Mouse (Mus musculus) intestine, embryonic 14.5 days (tissue): Measurements from ENCODE around the gene Gcc1. TPM values are rescaled to one million over a fixed set of nuclear protein-coding genes. Genes with fewer than 3 reads are reported as not detected.
A peak's percentile ranks its signal among the peaks of the same experiment; 100 is the strongest.

Experiments used
- ATAC-seq: fragments of 200-750 bp; cut with Nextera tagmentation; replicated peaks from 2 replicates; pipeline ENCODE4 v1.8.0; 2017; ENCODE audit warnings: low read depth, moderate number of reproducible peaks, moderate TSS enrichment, moderate library complexity; ENCODE audit not compliant: low FRiP score, low TSS enrichment
- DNase-seq: peaks from one replicate; pipeline ENCODE4 v3.0.0-alpha.2; 2018; ENCODE audit warnings: low spot score
- H3K27ac ChIP-seq: fragments of 300-500 bp; sonication (generic); 2 replicates; pipeline ENCODE4 v1.5.1; 2014; ENCODE audit warnings: low read depth, mild to moderate bottlenecking, control low read depth
- H3K27me3 ChIP-seq: fragments of 300-500 bp; sonication (generic); replicated peaks from 2 replicates; pipeline ENCODE4 v1.6.1; 2014; ENCODE audit warnings: low read length, control low read depth; ENCODE audit not compliant: control insufficient read depth, insufficient read depth
- H3K36me3 ChIP-seq: fragments of 300-500 bp; sonication (generic); 2 replicates; pipeline ENCODE4 v1.6.1; 2014; ENCODE audit warnings: low read length, control low read depth; ENCODE audit not compliant: control insufficient read depth, insufficient read depth
- H3K4me1 ChIP-seq: fragments of 300-500 bp; sonication (generic); replicated peaks from 2 replicates; pipeline ENCODE4 v1.6.1; 2014; ENCODE audit warnings: low read length, control low read depth, mixed read lengths; ENCODE audit not compliant: control insufficient read depth, insufficient read depth
- H3K4me2 ChIP-seq: fragments of 300-500 bp; sonication (generic); 2 replicates; pipeline ENCODE4 v1.6.1; 2014; ENCODE audit warnings: low read length
- H3K4me3 ChIP-seq: fragments of 300-500 bp; sonication (generic); 2 replicates; pipeline ENCODE4 v1.5.1; 2014; ENCODE audit warnings: low read depth, low read length, control low read depth, mixed read lengths
- H3K9ac ChIP-seq: fragments of 300-500 bp; sonication (generic); 2 replicates; pipeline ENCODE4 v1.6.1; 2014; ENCODE audit warnings: mild to moderate bottlenecking, low read length
- H3K9me3 ChIP-seq: fragments of 300-500 bp; sonication (generic); 2 replicates; pipeline ENCODE4 v1.6.1; 2016; ENCODE audit warnings: low read length, control low read depth; ENCODE audit not compliant: control insufficient read depth
- WGBS: fragments of 180-500 bp; shearing (Covaris S2); extraction: QIAGEN DNeasy Blood & Tissue Kit; methylation state at CpG from one replicate; pipeline ENCODE4 v1.1.7; 2014; 5-methylcytosine and 5-hydroxymethylcytosine counted together
- polyA plus RNA-seq: library from polyadenylated mRNA; unstranded; fragments of >200 nt; fragmentation: Nextera tagmentation; extraction: Ambion mirVana; gene quantifications from 2 replicates; pipeline ENCODE4 v1.2.1, GENCODE M21; 2014

The Gcc1 gene
- polyA plus RNA-seq, 1 experiment from 2014 or later = 7.2 TPM

GRCm38 (mm10) chr6:28396853-28397457, 31.2 kb downstream of the Gcc1 start:
- peak overlapping the region; percentile 36 for H3K4me3 ChIP-seq
- no peak for ATAC-seq
- H3K4me2 ChIP-seq = peak overlapping the region; percentile 81
- DNase-seq = peak; percentile 75
- no peaks in the 10 kb centered on the region for H3K4me1 ChIP-seq
- H3K9ac ChIP-seq = no peak overlapping the region
- no peak overlapping the region for H3K27ac ChIP-seq
- peaks cover 35% of the 10 kb centered on the region for H3K27me3 ChIP-seq
- H3K36me3 ChIP-seq = no peaks in the 10 kb centered on the region
- peaks cover 7% of the 10 kb centered on the region; the same call in 1 of the 2 replicates for H3K9me3 ChIP-seq
- WGBS = 5% methylated on average over 19 of the region's 19 CpGs

- Histone ChIP-seq H3K36me3 (no peaks in the 10 kb centered on the region), H3K9ac (no peak overlapping the region), H3K4me3 (no peak overlapping the region; the same call in 1 of the 2 replicates), H3K27ac (no peak overlapping the region), H3K4me1 (no peaks in the 10 kb centered on the region), H3K4me2 (peak overlapping the region; percentile 81), H3K9me3 (peaks cover 7% of the 10 kb centered on the region; the same call in 1 of the 2 replicates), H3K27me3 (peaks cover 35% of the 10 kb centered on the region)
- ATAC-seq (no peak), DNase-seq (no peak)
- whole genome bisulfite sequencing = 35% methylated on average over 15 of the region's 15 CpGs
Measured at GRCm38 (mm10) chr6:28396051-28396852, 31.9 kb downstream of the Gcc1 start.

GRCm38 (mm10) chr6:28389038-28389437, 39.2 kb downstream of the Gcc1 start:
- WGBS = 83% methylated on average over 3 of the region's 3 CpGs
- Histone ChIP-seq H3K9me3 (no peaks in the 10 kb centered on the region), H3K27ac (no peak overlapping the region), H3K4me3 (no peak overlapping the region), H3K4me1 (no peaks in the 10 kb centered on the region), H3K36me3 (no peaks in the 10 kb centered on the region), H3K4me2 (no peak overlapping the region), H3K9ac (no peak overlapping the region), H3K27me3 (no peaks in the 10 kb centered on the region)
- no peak for DNase-seq
- ATAC-seq = no peak

GRCm38 (mm10) chr6:28385169-28385568, 43.0 kb downstream of the Gcc1 start:
- no peaks in the 10 kb centered on the region for H3K27me3 ChIP-seq
- H3K4me2 ChIP-seq = no peak overlapping the region
- no peak for ATAC-seq
- H3K36me3 ChIP-seq = no peaks in the 10 kb centered on the region
- no peak overlapping the region for H3K4me3 ChIP-seq
- no peak overlapping the region for H3K9ac ChIP-seq
- DNase-seq = no peak
- no peaks in the 10 kb centered on the region for H3K4me1 ChIP-seq
- no peaks in the 10 kb centered on the region for H3K9me3 ChIP-seq
- H3K27ac ChIP-seq = no peak overlapping the region
- WGBS = 75% methylated on average over 3 of the region's 3 CpGs

- no peak for DNase-seq
- Histone ChIP-seq H3K4me1 (no peaks in the 10 kb centered on the region), H3K27me3 (no peaks in the 10 kb centered on the region), H3K36me3 (no peaks in the 10 kb centered on the region), H3K4me2 (no peak overlapping the region), H3K4me3 (no peak overlapping the region), H3K9me3 (no peaks in the 10 kb centered on the region), H3K9ac (no peak overlapping the region), H3K27ac (no peak overlapping the region)
- ATAC-seq = no peak
- 49% methylated on average over 4 of the region's 4 CpGs for WGBS
Measured at GRCm38 (mm10) chr6:28381983-28382382, 46.2 kb downstream of the Gcc1 start.

GRCm38 (mm10) chr6:28369966-28370683, 58.1 kb downstream of the Gcc1 start:
- Histone ChIP-seq H3K27me3 (no peaks in the 10 kb centered on the region), H3K27ac (no peak overlapping the region), H3K9ac (no peak overlapping the region), H3K9me3 (no peaks in the 10 kb centered on the region), H3K4me2 (no peak overlapping the region), H3K4me1 (no peaks in the 10 kb centered on the region), H3K4me3 (no peak overlapping the region), H3K36me3 (no peaks in the 10 kb centered on the region)
- no peak for DNase-seq
- WGBS = 87% methylated on average over 6 of the region's 6 CpGs
- ATAC-seq = no peak

GRCm38 (mm10) chr6:28367575-28367974, 60.6 kb downstream of the Gcc1 start:
- no peaks in the 10 kb centered on the region for H3K36me3 ChIP-seq
- H3K4me3 ChIP-seq = no peak overlapping the region
- H3K9me3 ChIP-seq = no peaks in the 10 kb centered on the region
- H3K27ac ChIP-seq = no peak overlapping the region
- H3K4me2 ChIP-seq = no peak overlapping the region
- no peaks in the 10 kb centered on the region for H3K27me3 ChIP-seq
- H3K4me1 ChIP-seq = no peaks in the 10 kb centered on the region
- no peak overlapping the region for H3K9ac ChIP-seq
- no peak for DNase-seq
- 95% methylated on average over 9 of the region's 9 CpGs for WGBS
- ATAC-seq = no peak
